7 mouse cellular contexts compared by ENCODE assay signal in genomic region chr8:84659936-84660818, GRCm38 (mm10). TPM values are rescaled to one million over a fixed set of nuclear protein-coding genes. Genes with fewer than 3 reads are reported as not detected.
DNase-seq lines count a peak whose midpoint lies in the region; ATAC-seq lines count a peak whose summit lies in the region.

No protein-coding gene starts in this region.

- no peak for ATAC-seq in heart, embryonic 11.5 days (replicated peaks; ENCODE audit: insufficient number of reproducible peaks, low FRiP score, low TSS enrichment)
- peak; percentile 10; the same call in 1 of the 2 replicates for ATAC-seq in kidney, embryonic 15.5 days (replicated peaks; ENCODE audit: low FRiP score)

- no peaks in the 10 kb centered on the region for H3K36me3 ChIP-seq in heart, embryonic 11.5 days (ENCODE audit: control insufficient read depth, insufficient read depth, low read length)
- no peaks in the 10 kb centered on the region for H3K36me3 ChIP-seq in kidney, embryonic 15.5 days

- peak overlapping the region; percentile 98 for H3K9ac ChIP-seq in heart, embryonic 11.5 days (ENCODE audit: low read depth, low read length)
- peak overlapping the region; percentile 88 for H3K9ac ChIP-seq in kidney, embryonic 15.5 days

- H3K9me3 ChIP-seq in heart, embryonic 11.5 days (replicated peaks; ENCODE audit: control insufficient read depth, low read length): no peaks in the 10 kb centered on the region
- no peaks in the 10 kb centered on the region for H3K9me3 ChIP-seq in kidney, embryonic 15.5 days (replicated peaks)

- H3K27ac ChIP-seq in heart, embryonic 11.5 days (ENCODE audit: low read depth, low read length): peak overlapping the region; percentile 96
- peak overlapping the region; percentile 97 for H3K27ac ChIP-seq in kidney, embryonic 15.5 days

- H3K4me3 ChIP-seq in heart, embryonic 11.5 days (ENCODE audit: low read depth, low read length): peak overlapping the region; percentile 95
- H3K4me3 ChIP-seq in kidney, embryonic 15.5 days (replicated peaks): peak overlapping the region; percentile 74

- WGBS in heart, embryonic 11.5 days (ENCODE audit: insufficient replicate concordance): 1% methylated on average over 33 of the region's 33 CpGs
- under 1% methylated on average over 33 of the region's 33 CpGs for WGBS in kidney, embryonic 15.5 days

- H3K4me2 ChIP-seq in heart, embryonic 11.5 days: peak overlapping the region; percentile 93
- peak overlapping the region; percentile 75 for H3K4me2 ChIP-seq in kidney, embryonic 15.5 days

- no peaks in the 10 kb centered on the region for H3K27me3 ChIP-seq in heart, embryonic 11.5 days (ENCODE audit: control insufficient read depth, insufficient read depth, low read length)
- H3K27me3 ChIP-seq in kidney, embryonic 15.5 days: no peaks in the 10 kb centered on the region

- DNase-seq in NIH3T3 (ENCODE audit: low read depth): peak; percentile 37
- DNase-seq in embryo, embryonic 10 days (ENCODE audit: low spot score): peak; percentile 83
- DNase-seq in lung, postnatal 36 days: peak; percentile 87
- peak; percentile 51 for DNase-seq in spleen, adult 12 weeks (ENCODE audit: low spot score)
- DNase-seq in left cerebral cortex, adult 18-20 months (ENCODE audit: low spot score in 2 of 2): no peak

- H3K4me1 ChIP-seq in heart, embryonic 11.5 days (ENCODE audit: control insufficient read depth, insufficient read depth, low read length): peaks cover 46% of the 10 kb centered on the region
- peaks cover 69% of the 10 kb centered on the region for H3K4me1 ChIP-seq in kidney, embryonic 15.5 days

RNA-seq across cellular contexts. Expression of gene Ier2, which starts 2.5 kb away (rescaled TPM):
- polyA plus RNA-seq in heart, embryonic 11.5 days (2014; fragmentation: Nextera tagmentation; extraction: Ambion mirVana): 52.3 and 55.9 TPM in 2 replicates
- polyA plus RNA-seq in kidney, embryonic 15.5 days (2015; fragmentation: Nextera tagmentation; extraction: Ambion mirVana): 73.4 and 80.3 TPM in 2 replicates
- 10 to 100 TPM; 15.5 to 19.9 TPM for total RNA-seq in left cerebral cortex, adult 18-20 months (2021)

RNA-seq across cellular contexts. Expression of gene Trmt1, which starts 25.9 kb away (rescaled TPM):
- polyA plus RNA-seq in heart, embryonic 11.5 days (2014; fragmentation: Nextera tagmentation; extraction: Ambion mirVana): 49.7 and 51.6 TPM in 2 replicates
- polyA plus RNA-seq in kidney, embryonic 15.5 days (2015; fragmentation: Nextera tagmentation; extraction: Ambion mirVana): 68.7 and 73.8 TPM in 2 replicates
- total RNA-seq in left cerebral cortex, adult 18-20 months (2021): 100 to 1,000 TPM in 1 of 2 experiments, 10 to 100 TPM in 1; 99.1 to 101 TPM

RNA-seq across cellular contexts. Expression of gene Nacc1, which starts 27.5 kb away (rescaled TPM):
- 19.1 and 19.6 TPM in 2 replicates for polyA plus RNA-seq in heart, embryonic 11.5 days (2014; fragmentation: Nextera tagmentation; extraction: Ambion mirVana)
- 23.9 and 25.6 TPM in 2 replicates for polyA plus RNA-seq in kidney, embryonic 15.5 days (2015; fragmentation: Nextera tagmentation; extraction: Ambion mirVana)
- 10 to 100 TPM; 93.7 to 99.0 TPM for total RNA-seq in left cerebral cortex, adult 18-20 months (2021)

RNA-seq across cellular contexts. Expression of gene Lyl1, which starts 41.1 kb away (rescaled TPM):
- polyA plus RNA-seq in heart, embryonic 11.5 days (2014; fragmentation: Nextera tagmentation; extraction: Ambion mirVana): 19.5 and 22.9 TPM in 2 replicates
- polyA plus RNA-seq in kidney, embryonic 15.5 days (2015; fragmentation: Nextera tagmentation; extraction: Ambion mirVana): 7.6 and 7.8 TPM in 2 replicates
- total RNA-seq in left cerebral cortex, adult 18-20 months (2021): 1 to 10 TPM; 2.6 TPM

Comparison
In these comparisons a context has a peak if more than half of its experiments do, and no peak if none do; other contexts are left out.
1. DNase-seq: peak in NIH3T3 (single experiment), embryo, embryonic 10 days (single experiment), lung, postnatal 36 days (single experiment) and spleen, adult 12 weeks (single experiment); none in left cerebral cortex, adult 18-20 months (0 of 2).